Mouse (Mus musculus) testis, adult 2 months (tissue): ENCODE results near the gene Bhlhe23.

Experiments
- CTCF ChIP-seq: fragments of 200-500 bp; IDR thresholded peaks from 2 replicates; pipeline ENCODE4 v1.5.1; 2012; ENCODE audit warnings: low read depth, mild to moderate bottlenecking, inconsistent platforms, low read length, moderate library complexity; ENCODE audit not compliant: control insufficient read depth, insufficient read depth, insufficient replicate concordance
- POLR2A ChIP-seq: fragments of 200-500 bp; IDR thresholded peaks from 2 replicates; pipeline ENCODE4 v1.6.1; 2012; ENCODE audit warnings: low read depth, mild to moderate bottlenecking, inconsistent platforms, low read length, moderate library complexity; ENCODE audit not compliant: control insufficient read depth

GRCm38 (mm10) chr2:180776793-180777192, at the start of gene Bhlhe23:
- no peak for TF ChIP-seq POLR2A
- no peak for TF ChIP-seq CTCF
